Mouse (Mus musculus) CH12.LX (cell line): ENCODE results near the gene Pxk. TPM values are rescaled to one million over a fixed set of nuclear protein-coding genes. Genes with fewer than 3 reads are reported as not detected.

Experiments
- DNase-seq: peaks from one replicate; pipeline ENCODE4 v3.0.0-alpha.2; 2013; ENCODE audit errors: extremely low read depth
- H3K27ac ChIP-seq: 2 replicates; pipeline ENCODE4 v1.5.1; 2012; ENCODE audit warnings: low read depth, mild to moderate bottlenecking, control low read depth, moderate library complexity; ENCODE audit not compliant: insufficient read depth
- H3K27me3 ChIP-seq: replicated peaks from 2 replicates; pipeline ENCODE3; 2012; ENCODE audit warnings: inconsistent platforms
- H3K36me3 ChIP-seq, 2 experiments: replicated peaks in 1 of 2; 2 replicates each; pipeline versions ENCODE3 to v1.6.1; 2012; ENCODE audit warnings: inconsistent platforms in 1 of 2, low read length in 1 of 2, mild to moderate bottlenecking in 1 of 2, mixed read lengths in 1 of 2, moderate library complexity in 1 of 2; ENCODE audit not compliant: control insufficient read depth in 1 of 2, insufficient read depth in 1 of 2
- H3K4me1 ChIP-seq, 2 experiments: 2 replicates each; pipeline ENCODE4 v1.6.1; 2012; ENCODE audit warnings: inconsistent platforms in 1 of 2, moderate library complexity in 1 of 2; ENCODE audit not compliant: insufficient read depth in 2 of 2, control insufficient read depth in 1 of 2
- H3K4me2 ChIP-seq: 2 replicates; pipeline ENCODE4 v1.6.1; 2012; ENCODE audit warnings: low read depth, mild to moderate bottlenecking, control low read depth; ENCODE audit not compliant: poor library complexity, insufficient read depth, severe bottlenecking
- H3K4me3 ChIP-seq, 3 experiments: fragments of 150-350 bp in 1 of 3; sonication (generic) in 1 of 3; replicated peaks in 1 of 3; 2 replicates each; pipeline versions ENCODE3 to v1.5.1; 2011 to 2012; ENCODE audit warnings: low read depth in 2 of 3, low read length in 2 of 3, mild to moderate bottlenecking in 2 of 3, moderate library complexity in 2 of 3, control low read depth in 1 of 3, improper control_type of control experiment in 1 of 3, inconsistent platforms in 1 of 3, mixed read lengths in 1 of 3; ENCODE audit not compliant: poor library complexity in 1 of 3
- H3K79me2 ChIP-seq: replicated peaks from 2 replicates; pipeline ENCODE4 v1.6.1; 2012; ENCODE audit warnings: mild to moderate bottlenecking, moderate library complexity; ENCODE audit not compliant: control insufficient read depth, poor library complexity, insufficient read depth, severe bottlenecking; ENCODE audit errors: extremely low read depth
- H3K9ac ChIP-seq: 2 replicates; pipeline ENCODE4 v1.6.1; 2012; ENCODE audit warnings: low read depth, mild to moderate bottlenecking, control low read depth, moderate library complexity; ENCODE audit not compliant: insufficient read depth
- H3K9me3 ChIP-seq: replicated peaks from 2 replicates; pipeline ENCODE3; 2012; ENCODE audit warnings: low read length, inconsistent platforms, mixed read lengths
- BHLHE40 ChIP-seq: IDR thresholded peaks from 2 replicates; pipeline ENCODE4 v1.6.1; 2011; ENCODE audit warnings: mild to moderate bottlenecking, low read depth, low read length, improper control_type of control experiment
- CHD1 ChIP-seq: IDR thresholded peaks from 2 replicates; pipeline ENCODE4 v1.6.1; 2012; ENCODE audit warnings: low read depth, low read length, improper control_type of control experiment, inconsistent platforms
- CHD2 ChIP-seq: IDR thresholded peaks from 2 replicates; pipeline ENCODE4 v1.6.1; 2011; ENCODE audit warnings: low read length, improper control_type of control experiment
- CTCF ChIP-seq, 2 experiments: IDR thresholded peaks in 1 of 2; conservative IDR thresholded peaks in 1 of 2; 2 replicates each; pipeline ENCODE4 v1.5.1; 2011 to 2012; ENCODE audit warnings: low read depth in 2 of 2, low read length in 2 of 2, improper control_type of control experiment in 1 of 2, inconsistent platforms in 1 of 2, mild to moderate bottlenecking in 1 of 2, moderate library complexity in 1 of 2
- E2F4 ChIP-seq: IDR thresholded peaks from 2 replicates; pipeline ENCODE4 v1.6.1; 2011; ENCODE audit warnings: low read depth, low read length, improper control_type of control experiment; ENCODE audit not compliant: insufficient replicate concordance
- EP300 ChIP-seq: IDR thresholded peaks from 2 replicates; pipeline ENCODE4 v1.6.1; 2011; ENCODE audit warnings: low read length, improper control_type of control experiment
- GABPA ChIP-seq: IDR thresholded peaks from 2 replicates; pipeline ENCODE4 v1.6.1; 2012; ENCODE audit warnings: low read depth, low read length, improper control_type of control experiment, inconsistent platforms; ENCODE audit not compliant: insufficient replicate concordance
- HCFC1 ChIP-seq: IDR thresholded peaks from 2 replicates; pipeline ENCODE4 v1.6.1; 2012; ENCODE audit warnings: low read depth, mild to moderate bottlenecking, inconsistent platforms, low read length, improper control_type of control experiment
- IRF4 ChIP-seq: IDR thresholded peaks from 2 replicates; pipeline ENCODE4 v1.6.1; 2014; ENCODE audit warnings: low read depth, mild to moderate bottlenecking, inconsistent platforms, low read length, improper control_type of control experiment
- JUND ChIP-seq: conservative IDR thresholded peaks from 2 replicates; pipeline ENCODE4 v1.6.1; 2011; ENCODE audit warnings: low read depth, low read length, improper control_type of control experiment
- MAFK ChIP-seq: IDR thresholded peaks from 2 replicates; pipeline ENCODE4 v1.6.1; 2011; ENCODE audit warnings: low read length, improper control_type of control experiment; ENCODE audit not compliant: insufficient replicate concordance
- MAZ ChIP-seq: IDR thresholded peaks from 2 replicates; pipeline ENCODE4 v1.6.1; 2012; ENCODE audit warnings: low read depth, mild to moderate bottlenecking, inconsistent platforms, low read length, improper control_type of control experiment, moderate library complexity
- MXI1 ChIP-seq: IDR thresholded peaks from 2 replicates; pipeline ENCODE4 v1.6.1; 2011; ENCODE audit warnings: mild to moderate bottlenecking, low read depth, low read length, improper control_type of control experiment
- MYC ChIP-seq: IDR thresholded peaks from 2 replicates; pipeline ENCODE4 v1.6.1; 2011; ENCODE audit warnings: low read depth, mild to moderate bottlenecking, improper control_type of control experiment, low read length
- NELFE ChIP-seq: IDR thresholded peaks from 2 replicates; pipeline ENCODE4 v1.6.1; 2011; ENCODE audit warnings: low read depth, low read length, improper control_type of control experiment
- PAX5 ChIP-seq: IDR thresholded peaks from 2 replicates; pipeline ENCODE4 v1.6.1; 2012; ENCODE audit warnings: low read length, inconsistent platforms, mixed read lengths
- RAD21 ChIP-seq: IDR thresholded peaks from 2 replicates; pipeline ENCODE4 v1.6.1; 2011; ENCODE audit warnings: low read depth, mild to moderate bottlenecking, low read length, improper control_type of control experiment, moderate library complexity
- SIN3A ChIP-seq: IDR thresholded peaks from 2 replicates; pipeline ENCODE4 v1.6.1; 2012; ENCODE audit warnings: low read length, improper control_type of control experiment, inconsistent platforms
- SMC3 ChIP-seq: IDR thresholded peaks from 2 replicates; pipeline ENCODE4 v1.6.1; 2011; ENCODE audit warnings: low read depth, low read length, improper control_type of control experiment
- TCF12 ChIP-seq: IDR thresholded peaks from 2 replicates; pipeline ENCODE4 v1.6.1; 2014; ENCODE audit warnings: low read depth, mild to moderate bottlenecking, inconsistent platforms, low read length, improper control_type of control experiment
- USF1 ChIP-seq: IDR thresholded peaks from 2 replicates; pipeline ENCODE4 v1.6.1; 2014; ENCODE audit warnings: low read depth, mild to moderate bottlenecking, inconsistent platforms, low read length, improper control_type of control experiment
- ZC3H11A ChIP-seq: IDR thresholded peaks from 2 replicates; pipeline ENCODE4 v1.6.1; 2012; ENCODE audit warnings: low read depth, mild to moderate bottlenecking, inconsistent platforms, low read length, improper control_type of control experiment
- ZMIZ1 ChIP-seq: IDR thresholded peaks from 2 replicates; pipeline ENCODE4 v1.6.1; 2012; ENCODE audit warnings: low read depth, mild to moderate bottlenecking, inconsistent platforms, low read length, improper control_type of control experiment
- dilution Hi-C: fragments of 300-500 bp; cut with MboI; formaldehyde crosslinking; loops from 2 replicates; pipeline ENCODE4 v1.14.3; 2020; ENCODE audit warnings: low sequenced_read_pairs; ENCODE audit not compliant: extremely low pct_unique_long_range_greater_than_20kb, extremely low pct_ligation_motif_present
- in situ Hi-C: fragments of 300-500 bp; cut with MboI; formaldehyde crosslinking; loops from 3 replicates; pipeline ENCODE4 v1.14.3; 2019; ENCODE audit warnings: low sequenced_read_pairs, low pct_ligation_motif_present, low pct_unique_long_range_greater_than_20kb, mixed read lengths
- polyA plus RNA-seq: library from polyadenylated mRNA; unstranded; fragments of >175 nt; gene quantifications from 2 replicates; pipeline ENCODE4 v1.2.1, GENCODE M21; 2012; ENCODE audit warnings: low read depth; ENCODE audit not compliant: insufficient read length
- total RNA-seq, 2 experiments: library from RNA; depleted of rRNA; stranded (reverse); fragments of 300-350 nt in 1 of 2; fragments of >200 nt in 1 of 2; gene quantifications; 2 replicates each; pipeline ENCODE4 v1.2.3; 2012 to 2014

Pxk gene
- total and polyA plus RNA-seq, 3 experiments = 11.7 to 55.7 (median 28.9) TPM

DNA sequence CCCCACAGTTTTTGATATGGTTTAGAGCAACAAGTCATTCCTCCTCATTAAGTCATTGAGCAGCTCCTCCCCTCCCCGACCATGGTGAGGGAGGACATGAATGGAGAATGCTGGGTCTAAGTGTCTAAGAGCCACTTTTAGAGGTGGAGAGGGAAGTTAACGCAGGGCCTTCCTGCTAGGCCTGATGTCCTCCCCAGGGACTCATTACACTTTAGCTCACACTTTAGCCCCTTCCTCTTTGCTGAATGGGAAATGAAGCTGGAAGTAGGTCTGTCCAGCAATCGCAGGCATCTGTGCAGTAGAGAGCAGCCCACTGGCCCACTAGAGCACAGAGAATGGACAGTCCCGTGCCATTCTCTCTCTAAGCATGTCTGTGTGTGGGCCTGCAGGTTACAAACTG, 10.0 kb downstream of the Pxk start:
- H3K36me3 ChIP-seq = peaks cover 5 to 63% of the 10 kb centered on the region in 2 experiments
- TF ChIP-seq SMC3 (no peak), IRF4 (no peak), CHD1 (no peak), HCFC1 (no peak), CTCF (conservative IDR thresholded peaks at IDR 0.05 in 1 of 2, IDR thresholded peaks at IDR 0.05 in 1 of 2; ENCODE audit: low read depth in 2 of 2, low read length in 2 of 2) (no peak), BHLHE40 (peak; percentile 54)
- TF ChIP-seq, all 38 proteins: peak for 1
- Histone ChIP-seq H3K27me3 (no peaks in the 10 kb centered on the region), H3K4me2 (0 out of 2 replicates have a peak overlapping the region, but pooled peaks have one; percentile 5), H3K79me2 (peaks cover 14% of the 10 kb centered on the region), H3K4me3 (no peak overlapping the region), H3K27ac (peak overlapping the region; percentile 67), H3K9ac (no peak overlapping the region), H3K9me3 (peaks cover 12% of the 10 kb centered on the region), H3K4me1 (peaks cover 24 to 73% of the 10 kb centered on the region in 2 experiments)
- dilution Hi-C loops (no loop called here), in situ Hi-C loops (no loop called here)
- peak; percentile 77 for DNase-seq

DNA sequence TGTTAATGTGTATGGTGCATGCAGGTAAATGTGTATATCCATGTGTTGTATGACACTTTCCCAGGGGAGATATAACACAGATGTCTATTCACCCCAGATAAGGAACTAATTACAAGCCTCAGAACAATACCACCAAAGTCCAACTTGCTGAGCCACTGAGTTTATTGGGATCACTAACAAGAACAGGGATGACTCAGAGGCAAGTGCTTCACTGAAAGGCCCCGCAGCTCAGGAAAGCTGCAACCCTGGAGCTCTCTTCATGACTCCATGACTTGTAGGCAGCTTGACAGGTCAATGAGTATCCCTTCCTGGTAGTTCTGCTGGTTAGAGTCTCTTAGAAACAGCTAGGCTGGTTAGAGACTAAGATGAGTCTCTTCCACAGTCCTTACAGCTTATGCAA, 11.0 kb downstream of the Pxk start:
- Histone ChIP-seq H3K27ac (no peak overlapping the region), H3K9ac (no peak overlapping the region), H3K9me3 (peaks cover 12% of the 10 kb centered on the region), H3K4me3 (no peak overlapping the region), H3K36me3 (peaks cover 5 to 60% of the 10 kb centered on the region in 2 experiments), H3K27me3 (no peaks in the 10 kb centered on the region), H3K4me2 (no peak overlapping the region), H3K4me1 (peaks cover 29 to 73% of the 10 kb centered on the region in 2 experiments), H3K79me2 (peaks cover 12% of the 10 kb centered on the region)
- no peak for DNase-seq
- no peak for TF ChIP-seq E2F4
- TF ChIP-seq ZC3H11A = no peak
- no peak for TF ChIP-seq CHD2
- no peak for TF ChIP-seq JUND
- TF ChIP-seq SMC3 = no peak
- TF ChIP-seq GABPA = no peak
- TF ChIP-seq MAZ = no peak
- no peak for TF ChIP-seq NELFE
- no peak for TF ChIP-seq BHLHE40
- no peak for TF ChIP-seq USF1
- no peak for TF ChIP-seq HCFC1
- TF ChIP-seq SIN3A = no peak
- no peak for TF ChIP-seq RAD21
- TF ChIP-seq TCF12 = no peak
- no peak for TF ChIP-seq MXI1
- TF ChIP-seq MAFK = no peak
- no peak for TF ChIP-seq EP300
- TF ChIP-seq ZMIZ1 = no peak
- no peak for TF ChIP-seq PAX5
- TF ChIP-seq MYC = no peak
- in situ Hi-C loops (no loop called here), dilution Hi-C loops (no loop called here)
